ENCODE assay signal across 10 mouse cellular contexts in genomic region chr5:103898310-103898709, GRCm38 (mm10).
"Had no signal": no experiment of that assay in that cellular context is flagged by ENCODE, and none has a peak within 500 bp of the region (broad histone marks: within the 10 kb centered on the region; RNA-seq: fewer than 3 reads in every experiment).

No protein-coding gene starts in this region.

- ATAC-seq: liver, postnatal 0 days had no signal

- DNase-seq: kidney, adult 11 months; kidney, postnatal 10 days; kidney, postnatal 4 days; liver; liver, embryonic 13.5 days; liver, postnatal 0 days; right cerebral cortex, postnatal 25 days; thymus, postnatal 4 days had no signal

- H3K9ac ChIP-seq: limb, embryonic 12.5 days; liver, embryonic 13.5 days; liver, postnatal 0 days had no signal

- H3K9me3 ChIP-seq: limb, embryonic 12.5 days; liver, embryonic 13.5 days had no signal

- H3K27me3 ChIP-seq: limb, embryonic 12.5 days; liver, embryonic 13.5 days had no signal

- H3K36me3 ChIP-seq: limb, embryonic 12.5 days; liver, embryonic 13.5 days had no signal

- H3K4me2 ChIP-seq: limb, embryonic 12.5 days; liver, embryonic 13.5 days had no signal

- H3K27ac ChIP-seq: layer of hippocampus, adult 2 months; limb, embryonic 12.5 days; liver, embryonic 13.5 days had no signal

- H3K4me1 ChIP-seq: liver, embryonic 13.5 days had no signal

- H3K4me3 ChIP-seq: layer of hippocampus, adult 2 months; limb, embryonic 12.5 days; liver, embryonic 13.5 days had no signal
